Mouse (Mus musculus): ENCODE measurements around the gene Akirin2. TPM values are rescaled to one million over a fixed set of nuclear protein-coding genes. Genes with fewer than 3 reads are reported as not detected.

Gene Akirin2
- total RNA-seq, 2 experiments from 2014 or later: 61.0 to 62.8 TPM

- DNase-seq: no peak
- intact Hi-C loops (cut with DNase I): no loop called here
Measured at GRCm38 (mm10) chr4:34581990-34582389, 31.3 kb downstream of the Akirin2 start.

GRCm38 (mm10) chr4:34582476-34582875, 31.7 kb downstream of the Akirin2 start:
- no peak for DNase-seq
- intact Hi-C loops (cut with DNase I): no loop called here

- DNase-seq: no peak
- intact Hi-C loops (cut with DNase I): no loop called here
Measured at GRCm38 (mm10) chr4:34583427-34583826, 32.7 kb downstream of the Akirin2 start.

- intact Hi-C loops (cut with DNase I): no loop called here
- DNase-seq: no peak
Measured at GRCm38 (mm10) chr4:34584871-34585607, 34.3 kb downstream of the Akirin2 start.

GRCm38 (mm10) chr4:34603123-34603522, 52.4 kb downstream of the Akirin2 start:
- DNase-seq: no peak
- intact Hi-C loops (cut with DNase I): no loop called here

GRCm38 (mm10) chr4:34606658-34607057, 55.9 kb downstream of the Akirin2 start:
- no peak for DNase-seq
- intact Hi-C loops (cut with DNase I): no loop called here

GRCm38 (mm10) chr4:34613571-34614145, 62.9 kb downstream of the Akirin2 start:
- intact Hi-C loops (cut with DNase I): loop anchor here (2.0 to 10.0 kb wide), 4 partner anchors 61 to 611 kb away; partner anchors contain the start of genes Akirin2, C9orf72, Slc35a1 and Zfp292
- no peak for DNase-seq

GRCm38 (mm10) chr4:34614630-34615094, 63.9 kb downstream of the Akirin2 start, which contains the start of the genes Orc3 and Rars2:
TSS of gene Orc3 (minus strand) at chr4:34614944.
TSS of gene Rars2 (plus strand) at chr4:34614957.
- peak; percentile 92 to 93 for DNase-seq
- intact Hi-C loops (cut with DNase I): loop anchor here (2.0 to 10.0 kb wide), 4 partner anchors 62 to 610 kb away; partner anchors contain the start of genes Akirin2, C9orf72, Slc35a1 and Zfp292

- intact Hi-C loops (cut with DNase I): loop anchor here (2.0 to 10.0 kb wide), 3 partner anchors 71 to 609 kb away; partner anchors contain the start of genes C9orf72, Slc35a1 and Zfp292
- no peak for DNase-seq
Measured at GRCm38 (mm10) chr4:34615303-34615702, 64.6 kb downstream of the Akirin2 start.

- no peak for DNase-seq
- intact Hi-C loops (cut with DNase I): loop anchor here (10.0 kb wide), 2 partner anchors 269 to 609 kb away; partner anchors contain the start of genes C9orf72 and Zfp292
Measured at GRCm38 (mm10) chr4:34616146-34616545, 65.4 kb downstream of the Akirin2 start.

Other genes with a start within 250 kb of the Akirin2 start
- gene Orc3, start 64.0 kb downstream of the Akirin2 start, total RNA-seq (2021): 10 to 100 TPM; 36.5 to 38.5 TPM
- 10 to 100 TPM; 25.1 to 33.3 TPM for gene Rars2, start 64.0 kb downstream of the Akirin2 start, total RNA-seq (2021)
- 10 to 100 TPM; 13.0 to 14.2 TPM for gene Slc35a1, start 136.5 kb downstream of the Akirin2 start, total RNA-seq (2021)
- gene Cfap206, start 179.3 kb downstream of the Akirin2 start, total RNA-seq (2021): under 1 TPM in 1 of 2 experiments, not detected in 1; 0.19 TPM
- not detected for gene Gm136, start 205.3 kb downstream of the Akirin2 start, total RNA-seq (2021)
- 10 to 100 TPM; 61.3 to 62.0 TPM for gene Smim8, start 227.5 kb downstream of the Akirin2 start, total RNA-seq (2021)